Mouse (Mus musculus) heart, postnatal 0 days (tissue): ENCODE results near the gene Hrct1.

Source experiments
- CTCF ChIP-seq: IDR thresholded peaks from 2 replicates; pipeline ENCODE4 v1.5.1; 2016; ENCODE audit warnings: antibody characterized with exemption, control low read depth, low read depth
- EP300 ChIP-seq: IDR thresholded peaks from 2 replicates; pipeline ENCODE4 v1.6.1; 2016; ENCODE audit warnings: antibody characterized with exemption, low read depth

DNA sequence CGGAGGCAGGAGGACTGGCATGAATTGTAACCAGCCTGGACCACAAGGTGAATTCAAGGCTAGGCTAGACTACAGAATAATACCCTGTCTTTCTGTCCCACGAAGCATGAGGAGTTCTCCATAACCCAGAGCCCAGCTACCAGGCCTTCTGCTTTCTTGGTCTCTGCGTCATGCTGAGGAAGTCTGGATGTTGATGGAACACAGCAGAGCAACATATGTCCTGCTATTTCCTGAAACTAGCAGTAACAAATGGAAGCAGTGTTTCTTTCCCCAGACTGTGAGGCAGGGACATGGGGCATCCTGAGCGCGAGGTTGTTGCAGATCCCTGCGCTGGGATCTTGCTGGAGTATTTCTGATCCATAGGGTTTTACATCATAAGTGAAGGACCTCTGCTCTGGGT, 48.4 kb upstream of the Hrct1 start:
- TF ChIP-seq EP300 (no peak), CTCF (no peak)
